In genomic region chr13:73259577-73260353, GRCm38 (mm10) we compare ENCODE assay signal across 11 mouse cellular contexts. TPM values are rescaled to one million over a fixed set of nuclear protein-coding genes. Genes with fewer than 3 reads are reported as not detected.
A peak's percentile ranks its signal among the peaks of the same experiment; 100 is the strongest.
DNase-seq lines count a peak whose midpoint lies in the region; ATAC-seq and TF ChIP-seq lines count a peak whose summit lies in the region.
"Had no signal": no experiment of that assay in that cellular context is flagged by ENCODE, and none has a peak within 500 bp of the region (broad histone marks: within the 10 kb centered on the region; RNA-seq: fewer than 3 reads in every experiment).

No protein-coding gene starts in this region.

- DNase-seq in limb, embryonic 14.5 days (ENCODE audit: low spot score) = no peak
- no peak for DNase-seq in spleen, postnatal 10 days (ENCODE audit: low spot score in 2 of 2)
- no peak for DNase-seq in thymus, postnatal 4 days
- DNase-seq in lung, postnatal 25 days (ENCODE audit: low spot score) = no peak
- no peak for DNase-seq in adrenal gland, postnatal 36 days
- DNase-seq: cerebellum, adult 11 months had no signal

- WGBS in heart, embryonic 16.5 days = 15% methylated on average over 10 of the region's 10 CpGs
- 18% methylated on average over 10 of the region's 10 CpGs for WGBS in limb, embryonic 14.5 days

- H3K27ac ChIP-seq in ES-Bruce4 (ENCODE audit: insufficient read depth, low read length) = no peak overlapping the region
- peak overlapping the region; percentile 96 for H3K27ac ChIP-seq in heart, embryonic 16.5 days (ENCODE audit: low read length)
- no peak overlapping the region for H3K27ac ChIP-seq in limb, embryonic 14.5 days (replicated peaks; ENCODE audit: low read depth, low read length)

- peaks cover 61% of the 10 kb centered on the region for H3K4me1 ChIP-seq in E14TG2a.4 (replicated peaks; ENCODE audit: low read depth, low read length)
- peaks cover 2% of the 10 kb centered on the region for H3K4me1 ChIP-seq in ES-Bruce4 (ENCODE audit: control insufficient read depth, insufficient read depth, low read length)
- peaks cover 17% of the 10 kb centered on the region for H3K4me1 ChIP-seq in heart, embryonic 16.5 days (ENCODE audit: control insufficient read depth, insufficient read depth, low read length)
- H3K4me1 ChIP-seq in limb, embryonic 14.5 days (ENCODE audit: control insufficient read depth, insufficient read depth, low read length) = peaks cover 5% of the 10 kb centered on the region; the same call in 1 of the 2 replicates

- H3K36me3 ChIP-seq in E14TG2a.4 (ENCODE audit: insufficient read depth, low read length) (no peaks in the 10 kb centered on the region), ES-Bruce4 (ENCODE audit: control insufficient read depth, insufficient read depth, low read length, poor library complexity, severe bottlenecking) (no peaks in the 10 kb centered on the region)
- no peaks in the 10 kb centered on the region for H3K36me3 ChIP-seq in heart, embryonic 16.5 days (ENCODE audit: control insufficient read depth, insufficient read depth)
- H3K36me3 ChIP-seq in limb, embryonic 14.5 days (ENCODE audit: control insufficient read depth, insufficient read depth, low read length) = no peaks in the 10 kb centered on the region

- H3K4me3 ChIP-seq in E14TG2a.4 (replicated peaks; ENCODE audit: low read length) = peak overlapping the region; percentile 74
- H3K4me3 ChIP-seq in ES-Bruce4 (ENCODE audit: low read depth, low read length) = peak overlapping the region; percentile 63
- peak overlapping the region; percentile 67 for H3K4me3 ChIP-seq in heart, embryonic 16.5 days (ENCODE audit: low read length)
- H3K4me3 ChIP-seq in limb, embryonic 14.5 days (replicated peaks; ENCODE audit: low read length) = peak overlapping the region; percentile 44

- H3K27me3 ChIP-seq in E14TG2a.4 (ENCODE audit: insufficient read depth, low read length) (peaks cover 95% of the 10 kb centered on the region), ES-Bruce4 (ENCODE audit: control insufficient read depth, insufficient read depth, low read length, poor library complexity, severe bottlenecking) (peaks cover 24% of the 10 kb centered on the region)
- peaks cover 57% of the 10 kb centered on the region for H3K27me3 ChIP-seq in heart, embryonic 16.5 days (ENCODE audit: control insufficient read depth, insufficient read depth, low read length)
- H3K27me3 ChIP-seq in limb, embryonic 14.5 days (ENCODE audit: control insufficient read depth, insufficient read depth, low read length) = peaks cover 79% of the 10 kb centered on the region

- peak overlapping the region; percentile 74 for H3K4me2 ChIP-seq in heart, embryonic 16.5 days (ENCODE audit: low read depth, low read length)
- H3K4me2 ChIP-seq in limb, embryonic 14.5 days (replicated peaks; ENCODE audit: low read depth, low read length, severe bottlenecking) = peak overlapping the region; percentile 89

- 0 out of 2 replicates have a peak, but pooled peaks have one; percentile 46 for TF ChIP-seq EP300 in ES-Bruce4 (IDR thresholded peaks at IDR 0.05; ENCODE audit: insufficient read depth, low read depth, low read length)

- H3K9ac ChIP-seq in ES-Bruce4 (ENCODE audit: low read depth, poor library complexity, severe bottlenecking) = peak overlapping the region; percentile 59
- H3K9ac ChIP-seq in heart, embryonic 16.5 days (ENCODE audit: low read length) = peak overlapping the region; percentile 86
- H3K9ac ChIP-seq in limb, embryonic 14.5 days (ENCODE audit: low read depth, low read length, severe bottlenecking) = peak overlapping the region; percentile 49

- ATAC-seq in heart, embryonic 16.5 days (replicated peaks; ENCODE audit: extremely low read depth, insufficient read depth, low FRiP score) = no peak; the same call in 1 of the 2 replicates
- ATAC-seq in limb, embryonic 14.5 days (ENCODE audit: low FRiP score, low read depth) = no peak

- H3K9me3 ChIP-seq in E14TG2a.4 (ENCODE audit: low read length) (no peaks in the 10 kb centered on the region), ES-Bruce4 (replicated peaks; ENCODE audit: control insufficient read depth, insufficient read depth, low read length, poor library complexity, severe bottlenecking) (no peaks in the 10 kb centered on the region)
- no peaks in the 10 kb centered on the region for H3K9me3 ChIP-seq in heart, embryonic 16.5 days (replicated peaks; ENCODE audit: control insufficient read depth, low read length)
- no peaks in the 10 kb centered on the region for H3K9me3 ChIP-seq in limb, embryonic 14.5 days (ENCODE audit: control insufficient read depth, low read length)

- no peak for TF ChIP-seq POLR2A in ES-Bruce4 (IDR thresholded peaks at IDR 0.05; ENCODE audit: insufficient read depth, low read length)
- TF ChIP-seq POLR2A in limb, embryonic 14.5 days (IDR thresholded peaks at IDR 0.05; ENCODE audit: borderline replicate concordance, extremely low read depth, insufficient read depth, insufficient read length) = no peak

- TF ChIP-seq CTCF in E14TG2a.4 (conservative IDR thresholded peaks at IDR 0.05; ENCODE audit: low read length) = no peak
- no peak for TF ChIP-seq CTCF in ES-Bruce4 (IDR thresholded peaks at IDR 0.05; ENCODE audit: low read depth, low read length)

RNA-seq across cellular contexts. Expression of gene Irx4, which starts 0.5 kb away (rescaled TPM):
- 0.49 and 0.65 TPM in 2 replicates for polyA plus RNA-seq in ES-Bruce4 (2011; ENCODE audit: insufficient read depth, insufficient read length, low read depth, missing spikeins)
- 42.2 and 50.2 TPM in 2 replicates for polyA plus RNA-seq in heart, embryonic 16.5 days (2015; fragmentation: Nextera tagmentation; extraction: Ambion mirVana)
- 6.7 and 7.4 TPM in 2 replicates for polyA plus RNA-seq in limb, embryonic 14.5 days (2012; rRNA removed)
- polyA plus RNA-seq in limb, embryonic 14.5 days (2014; fragmentation: Nextera tagmentation; extraction: Ambion mirVana) = 8.9 TPM in 2 replicates
- not detected for total RNA-seq in adrenal gland, postnatal 36 days (2021)
- total RNA-seq: gastrocnemius, adult 8-10 months; layer of hippocampus, adult 8-10 months had no signal
